Mouse (Mus musculus) urinary bladder, postnatal 10 days (tissue): ENCODE data around the gene Gm21188.
"Not testable (repeated sequence)": the region's sequence is repeated elsewhere in the genome, so short reads cannot be mapped to it uniquely, and the experiment has no call there.

Source experiments
- DNase-seq: peaks from one replicate; pipeline ENCODE4 v3.0.0; 2022; ENCODE audit warnings: low spot score

The Gm21188 gene

DNA sequence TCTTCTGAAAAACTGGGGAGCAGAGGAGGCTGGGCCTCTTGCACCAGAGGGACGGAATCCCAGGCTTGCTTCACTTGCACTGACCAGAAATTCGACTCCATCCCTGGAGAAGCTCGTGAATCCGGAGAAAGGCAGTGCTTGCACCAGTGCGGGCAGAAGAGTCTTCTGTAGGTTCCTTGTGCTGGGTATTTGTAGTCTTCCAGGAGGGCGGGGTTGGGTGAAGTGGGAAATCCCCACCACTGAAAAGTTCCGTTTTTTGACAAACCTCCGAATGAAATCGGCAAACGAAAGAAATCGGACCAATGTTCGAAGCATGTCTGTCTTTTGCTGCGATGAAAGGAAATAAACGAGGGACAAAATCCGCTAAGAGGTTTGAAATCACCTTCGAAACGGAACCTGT lies 25.1 kb downstream of the Gm21188 start, which contains the start of gene Gm36079:
Gene Gm36079 (minus strand): TSS at position 101 of the 400 bp plus-strand sequence.
- not testable (repeated sequence) for DNase-seq

DNA sequence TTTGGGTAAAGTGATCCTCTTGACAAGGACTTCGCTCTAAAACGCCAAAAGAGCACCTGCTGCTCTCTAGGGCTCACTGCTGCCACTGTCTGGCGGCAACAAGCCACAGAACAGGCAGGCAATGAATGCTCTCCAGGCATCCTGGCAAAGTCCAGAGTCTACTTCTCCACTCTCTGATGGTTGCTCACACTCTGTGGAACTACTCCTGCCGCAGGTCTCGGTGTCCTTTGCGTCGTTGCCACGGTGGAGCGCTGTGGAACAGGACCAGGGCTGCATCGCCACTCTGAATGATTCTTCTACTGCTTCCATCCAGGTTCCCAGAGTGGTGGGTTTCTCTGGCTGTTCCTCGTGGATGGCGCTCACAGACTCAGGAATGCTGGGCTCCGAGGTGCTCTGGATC lies 25.6 kb downstream of the Gm21188 start:
- not testable (repeated sequence) for DNase-seq

DNA sequence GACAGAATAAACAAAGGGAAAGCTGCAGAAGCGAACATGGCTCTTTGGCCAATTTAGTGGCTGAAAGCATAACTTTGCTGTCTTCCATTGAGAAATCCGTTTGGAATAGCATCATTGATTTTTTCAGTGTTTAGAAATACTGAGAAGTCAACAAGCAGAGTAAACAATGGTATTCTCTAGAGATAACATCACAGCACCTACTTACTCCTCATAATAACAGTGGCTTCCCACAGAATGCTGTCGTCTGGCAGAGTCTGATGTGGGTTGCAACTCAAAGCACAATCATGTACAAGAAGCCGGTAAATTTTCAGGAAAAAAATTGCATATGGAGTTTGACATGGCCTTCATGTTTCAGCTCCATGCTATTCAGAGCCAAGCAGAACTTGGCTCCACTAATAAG lies 26.4 kb downstream of the Gm21188 start:
- not testable (repeated sequence) for DNase-seq

DNA sequence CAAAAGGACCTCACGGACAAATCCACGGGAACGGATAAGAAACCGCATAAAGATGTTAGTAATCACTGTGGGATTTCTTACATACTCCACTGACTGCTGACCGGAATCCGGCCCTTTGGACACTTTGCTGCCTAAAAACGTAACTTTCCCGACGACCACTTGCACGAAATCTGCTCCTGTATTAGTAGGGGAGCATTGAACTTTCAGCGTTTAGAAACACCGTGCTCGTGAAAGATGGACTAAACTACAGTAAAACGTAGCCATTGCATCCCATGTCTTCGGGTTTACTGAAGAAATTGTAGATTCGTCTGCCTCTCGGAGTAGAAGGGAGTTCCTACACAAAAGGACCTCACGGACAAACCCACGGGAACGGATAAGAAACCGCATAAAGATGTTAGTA lies 27.0 kb downstream of the Gm21188 start:
- not testable (repeated sequence) for DNase-seq

DNA sequence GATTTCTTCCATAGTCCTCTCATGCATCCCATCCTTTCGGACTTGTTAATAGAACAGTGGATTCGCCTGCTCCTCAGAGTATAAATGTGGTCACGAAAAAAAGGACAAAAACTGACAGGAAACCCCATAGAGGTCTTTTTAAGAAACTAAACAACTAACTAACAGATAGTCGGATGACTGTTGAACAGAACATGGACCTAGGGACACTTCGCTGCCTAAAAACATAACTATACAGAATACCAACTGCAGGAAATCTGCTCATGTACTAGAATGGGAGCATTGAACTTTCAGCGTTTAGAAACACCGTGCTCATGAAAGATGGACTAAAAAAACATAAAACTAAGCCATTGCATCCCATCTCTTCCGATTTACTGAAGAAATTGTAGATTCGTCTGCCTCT lies 27.4 kb downstream of the Gm21188 start:
- DNase-seq: not testable (repeated sequence)

DNA sequence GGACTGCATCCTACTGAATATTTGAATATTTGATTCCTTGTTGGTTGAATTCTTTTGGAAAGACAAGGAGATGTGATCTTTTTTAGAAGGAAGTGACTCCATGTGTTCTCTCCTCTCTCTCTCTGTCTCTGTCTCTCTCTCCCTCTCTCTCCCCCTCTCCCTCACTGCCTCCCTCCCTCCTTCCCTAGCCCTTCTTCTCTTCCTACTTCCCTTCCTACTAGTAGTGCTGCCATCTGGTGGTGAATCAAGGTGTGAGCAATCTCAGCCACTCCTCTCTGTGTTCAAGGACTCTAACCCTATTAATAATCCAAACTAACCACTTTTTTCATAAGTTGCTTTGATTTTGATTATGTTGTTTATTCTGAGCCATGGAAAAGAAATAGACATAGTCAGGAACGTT lies 30.5 kb downstream of the Gm21188 start:
- not testable (repeated sequence) for DNase-seq

DNA sequence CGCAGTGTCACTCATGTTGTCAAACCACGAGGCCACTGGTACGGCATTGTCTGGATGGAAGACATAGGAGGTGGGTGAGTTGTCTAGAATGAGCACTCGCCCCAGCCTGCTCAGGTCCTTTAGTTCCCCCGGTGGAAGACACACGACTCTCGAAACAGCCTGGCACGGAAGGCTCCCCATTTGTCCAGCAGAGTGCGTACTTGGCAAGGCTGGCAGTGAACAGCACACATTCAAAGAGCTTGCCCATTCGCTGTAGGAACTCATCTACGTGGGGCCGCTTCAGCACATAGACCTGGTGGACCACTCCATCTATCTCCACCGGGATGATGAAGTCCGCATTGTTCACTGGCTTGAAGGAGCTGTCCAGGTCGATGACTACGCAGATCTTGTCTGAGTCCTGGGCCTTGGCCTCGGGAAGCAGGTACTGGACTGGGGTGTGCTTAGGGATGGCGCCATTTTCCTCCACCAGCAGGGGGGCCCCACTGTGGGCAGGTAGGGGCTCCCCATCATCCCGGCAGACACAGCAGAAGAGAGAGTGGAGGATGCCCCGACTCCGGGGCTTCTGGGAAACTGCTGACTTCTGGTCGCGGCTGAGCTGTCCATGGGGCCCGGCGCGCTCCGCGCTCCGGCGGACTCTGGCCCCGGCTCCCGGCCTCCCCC lies 36.5 kb downstream of the Gm21188 start:
- DNase-seq: not testable (repeated sequence)

DNA sequence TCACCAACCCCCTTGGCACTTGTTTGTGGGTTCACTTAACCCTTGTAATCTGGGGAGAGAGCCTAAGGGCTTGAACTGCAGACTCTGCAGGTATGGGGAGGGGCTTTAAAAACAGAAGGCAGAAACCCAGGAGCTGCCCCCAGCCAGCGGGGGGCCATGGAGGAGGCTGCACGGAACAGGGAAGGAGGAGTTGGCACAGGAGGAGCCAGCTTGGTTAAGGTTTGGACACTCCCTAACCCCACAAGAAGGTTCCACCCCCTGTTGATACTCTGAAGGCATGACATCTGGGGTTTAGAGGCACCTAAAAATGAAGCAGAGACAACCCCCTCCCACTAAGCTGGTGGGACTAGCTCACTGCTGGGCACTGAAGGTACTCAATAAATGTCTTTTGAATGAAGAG lies 38.0 kb downstream of the Gm21188 start:
- not testable (repeated sequence) for DNase-seq

DNA sequence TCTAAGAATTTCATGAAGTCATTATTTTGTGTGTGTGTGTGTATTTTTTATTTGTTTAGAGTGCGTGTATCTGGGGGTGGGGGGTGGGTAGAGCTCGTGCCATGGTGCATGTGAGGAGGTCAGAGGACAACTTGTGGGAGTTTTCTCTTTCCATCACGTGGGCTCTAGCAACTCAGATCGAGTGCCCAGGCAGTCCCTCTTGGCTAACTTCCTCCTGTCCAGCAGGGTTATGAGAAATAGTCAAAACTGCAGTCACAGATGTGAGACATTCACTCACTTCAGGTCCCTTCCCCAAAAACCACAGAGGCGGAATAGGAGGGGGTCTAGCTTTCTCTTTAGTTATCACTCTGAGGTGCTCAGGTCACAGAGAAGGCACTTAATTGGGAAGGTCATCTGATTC lies 38.5 kb downstream of the Gm21188 start:
- DNase-seq: not testable (repeated sequence)

DNA sequence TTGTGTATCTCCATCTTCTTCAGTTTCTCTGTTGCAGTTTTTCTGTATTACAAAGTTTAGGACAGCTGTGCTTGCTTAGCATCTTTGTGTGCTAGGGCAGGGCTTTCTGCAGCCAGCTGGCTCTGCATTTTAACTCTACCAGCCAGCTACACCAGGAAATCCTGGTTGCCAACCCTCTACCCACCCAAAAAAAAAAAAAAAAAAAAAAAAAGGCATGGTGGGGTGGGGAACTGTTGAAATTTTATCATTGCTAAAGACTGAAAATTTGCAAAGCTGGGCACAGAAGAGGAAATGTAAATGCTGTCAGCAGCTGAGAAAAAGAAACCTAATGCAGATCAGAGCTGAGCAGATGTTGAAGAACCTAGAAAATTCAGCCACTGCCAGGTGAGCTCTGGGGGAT lies 41.9 kb downstream of the Gm21188 start:
- DNase-seq: not testable (repeated sequence)

DNA sequence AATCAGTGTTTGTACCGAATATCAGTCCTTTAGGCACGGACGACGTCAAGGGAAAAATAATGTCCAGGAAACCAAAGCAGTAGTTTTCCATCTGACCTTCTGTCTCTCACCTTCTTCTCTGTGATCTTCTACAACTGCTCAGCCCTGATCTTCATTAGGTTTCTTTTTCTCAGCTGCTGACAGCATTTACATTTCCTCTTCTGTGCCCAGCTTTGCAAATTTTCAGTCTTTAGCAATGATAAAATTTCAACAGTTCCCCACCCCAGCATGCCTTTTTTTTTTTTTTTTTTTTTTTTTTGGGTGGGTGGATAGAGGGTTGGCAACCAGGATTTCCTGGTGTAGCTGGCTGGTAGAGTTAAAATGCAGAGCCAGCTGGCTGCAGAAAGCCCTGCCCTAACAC lies 52.8 kb downstream of the Gm21188 start:
- not testable (repeated sequence) for DNase-seq

DNA sequence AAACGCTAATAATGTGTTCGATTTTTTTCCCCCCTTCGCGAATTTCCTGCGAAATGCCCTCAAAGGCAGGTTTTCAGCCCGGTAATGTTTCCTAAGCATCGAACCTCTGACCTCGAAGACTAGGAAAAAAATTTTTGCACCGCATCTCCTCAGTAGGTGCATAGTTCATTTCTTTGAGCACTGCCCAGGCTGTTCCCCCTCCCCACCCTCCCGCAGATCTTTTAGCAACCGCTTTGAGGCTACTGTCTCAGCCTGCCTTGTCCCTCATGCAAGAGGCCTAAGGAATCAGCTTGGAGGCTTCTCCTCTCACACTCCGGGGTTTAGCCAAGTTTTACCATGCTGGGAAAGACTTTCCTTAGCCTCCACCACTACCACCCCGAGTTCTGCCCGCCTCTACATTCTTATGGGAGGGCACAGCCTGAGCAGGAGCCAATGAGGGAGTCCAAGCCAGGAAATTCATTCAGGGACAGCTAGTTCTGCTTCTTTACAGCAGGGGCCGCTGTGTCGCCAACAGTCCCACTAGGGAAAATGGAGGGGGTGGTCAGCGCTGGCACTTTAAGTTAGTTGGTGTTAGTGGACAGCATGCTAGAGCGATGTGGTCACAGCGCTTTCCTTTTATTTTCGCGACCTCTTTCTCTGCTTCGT lies 53.4 kb downstream of the Gm21188 start:
- DNase-seq: not testable (repeated sequence)

DNA sequence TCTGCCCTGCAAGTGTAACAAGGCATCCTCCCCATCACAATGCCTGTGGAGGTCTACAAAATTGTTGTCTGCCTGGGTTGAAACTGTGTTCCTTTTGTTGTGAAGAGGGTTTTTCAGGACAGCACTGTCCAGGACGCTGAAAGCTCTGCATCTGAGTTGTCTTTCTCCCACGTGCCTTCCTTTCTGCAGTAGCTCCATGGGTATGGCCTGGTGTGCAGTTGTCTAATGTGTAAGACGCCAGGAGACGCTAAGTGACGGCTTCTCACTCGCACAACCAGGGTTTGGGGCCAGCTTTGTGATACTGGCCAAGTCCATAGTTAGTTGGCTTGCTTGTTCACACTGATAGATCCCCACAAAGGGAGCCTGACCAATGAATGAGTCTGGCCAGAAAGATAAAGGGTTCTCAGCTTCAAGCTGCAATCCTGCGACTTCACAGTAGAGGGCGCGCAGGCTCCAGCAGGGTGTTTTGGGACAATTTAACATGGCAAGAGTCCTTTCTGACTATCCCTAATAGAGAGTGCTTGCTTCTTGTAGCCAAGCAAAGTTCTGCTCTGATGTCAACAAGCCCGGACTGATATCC lies 60.0 kb downstream of the Gm21188 start:
- DNase-seq: not testable (repeated sequence)

DNA sequence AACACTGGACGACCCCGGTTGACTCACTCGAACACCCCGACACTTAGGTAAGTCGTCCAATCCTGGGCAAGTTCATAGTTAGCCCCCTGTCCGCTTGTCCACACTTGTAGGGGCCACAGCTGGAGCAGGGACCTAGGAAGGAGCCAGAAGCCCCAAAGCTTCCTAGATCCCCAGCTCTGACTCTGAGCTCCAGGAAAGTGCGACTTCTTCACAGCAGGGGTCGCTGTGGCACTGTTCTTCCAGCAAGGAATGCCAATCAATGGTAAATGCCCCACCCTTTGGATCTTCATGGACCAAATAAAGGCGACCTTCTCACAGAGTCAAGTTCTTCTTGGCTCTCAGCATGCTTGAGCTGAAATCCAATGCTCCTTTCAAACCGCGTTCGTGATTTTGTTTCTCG lies 60.7 kb downstream of the Gm21188 start:
- DNase-seq: not testable (repeated sequence)
